Mouse (Mus musculus) CD4-positive, CD25-positive, alpha-beta regulatory T cell, adult 2 months (primary cell): ENCODE data around the gene Gemin5.

Source experiments
- DNase-seq: peaks from one replicate; pipeline ENCODE4 v3.0.0-alpha.2; 2012; ENCODE audit warnings: low read depth, low spot score

Gemin5 gene

GRCm38 (mm10) chr11:58171459-58172091 is 3.2 kb upstream of the Gemin5 start, which contains the start of gene Mrpl22:
Gene Mrpl22 (plus strand): TSS chr11:58171661.
- DNase-seq, result peak; percentile 96

DNA sequence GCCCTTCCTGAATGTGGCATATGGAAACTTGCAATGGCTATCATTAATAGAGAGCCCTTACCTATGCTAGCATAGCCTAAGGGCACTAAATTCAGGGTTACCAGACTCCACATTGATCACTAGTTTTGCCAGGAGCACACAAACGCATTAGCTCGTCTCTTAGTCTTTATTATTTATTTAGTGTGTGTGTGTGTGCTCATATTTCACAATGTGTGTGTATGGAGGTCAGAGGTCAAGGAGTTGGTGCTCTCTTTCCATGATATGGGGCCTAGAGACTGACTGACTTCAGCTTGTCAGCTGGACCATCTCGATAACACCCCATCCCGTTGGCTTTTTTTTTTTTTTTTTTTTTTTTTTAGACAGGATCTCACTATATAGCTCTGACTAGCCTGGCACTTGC is 1.3 kb upstream of the Gemin5 start:
- no peak for DNase-seq

GRCm38 (mm10) chr11:58167822-58168166 is 545 bp downstream of the Gemin5 start:
- DNase-seq, result no peak

DNA sequence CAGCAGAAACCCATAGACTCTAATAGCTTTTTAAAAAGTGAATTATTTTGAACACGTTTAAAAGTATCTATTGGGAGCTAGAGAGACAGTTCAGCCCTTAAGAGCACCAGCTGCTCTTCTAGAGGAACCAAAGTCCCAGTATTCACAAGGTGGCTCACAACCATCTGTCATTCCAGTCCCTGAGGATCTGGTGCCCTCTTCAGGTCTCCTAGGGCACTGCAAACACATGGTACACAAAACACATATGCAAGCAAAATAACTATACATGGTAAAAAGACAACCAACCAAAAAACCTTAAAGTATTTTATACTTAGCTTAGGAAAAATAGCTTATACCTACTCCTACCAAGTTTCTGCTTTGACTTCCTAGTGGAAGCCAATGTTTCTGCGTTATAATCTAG is 3.3 kb downstream of the Gemin5 start:
- peak; percentile 49 for DNase-seq

GRCm38 (mm10) chr11:58156871-58157270 is 11.5 kb downstream of the Gemin5 start:
- no peak for DNase-seq

- no peak for DNase-seq
These were observed 12.9 kb downstream of the Gemin5 start for GRCm38 (mm10) chr11:58155458-58155857.

GRCm38 (mm10) chr11:58146241-58146640 is 22.1 kb downstream of the Gemin5 start:
- DNase-seq, result no peak

GRCm38 (mm10) chr11:58143704-58144426 is 24.5 kb downstream of the Gemin5 start:
- no peak for DNase-seq

GRCm38 (mm10) chr11:58139466-58139865 is 28.9 kb downstream of the Gemin5 start:
- peak; percentile 37 for DNase-seq

DNA sequence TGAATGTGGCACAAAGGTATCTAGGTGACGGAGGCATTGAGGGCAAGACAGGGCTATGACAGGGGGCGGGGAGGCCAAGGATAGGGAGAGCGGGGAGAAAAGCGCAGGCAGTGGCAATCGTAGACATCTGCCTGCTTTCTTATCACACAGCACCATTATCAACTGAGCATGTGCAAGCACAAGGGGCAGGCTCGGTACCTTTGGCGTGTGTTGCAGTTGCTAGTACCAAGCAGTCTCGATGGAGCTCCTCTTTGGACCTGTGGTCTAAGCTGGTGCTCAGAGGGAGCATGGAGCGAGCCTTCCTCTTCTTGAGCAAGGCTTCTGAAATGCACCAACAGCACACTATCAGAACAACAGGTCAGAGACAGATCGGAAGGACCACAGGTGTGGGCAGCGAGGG is 29.5 kb downstream of the Gemin5 start:
- peak; percentile 41 for DNase-seq

- no peak for DNase-seq
These were observed 31.7 kb downstream of the Gemin5 start for GRCm38 (mm10) chr11:58136677-58137076.

DNA sequence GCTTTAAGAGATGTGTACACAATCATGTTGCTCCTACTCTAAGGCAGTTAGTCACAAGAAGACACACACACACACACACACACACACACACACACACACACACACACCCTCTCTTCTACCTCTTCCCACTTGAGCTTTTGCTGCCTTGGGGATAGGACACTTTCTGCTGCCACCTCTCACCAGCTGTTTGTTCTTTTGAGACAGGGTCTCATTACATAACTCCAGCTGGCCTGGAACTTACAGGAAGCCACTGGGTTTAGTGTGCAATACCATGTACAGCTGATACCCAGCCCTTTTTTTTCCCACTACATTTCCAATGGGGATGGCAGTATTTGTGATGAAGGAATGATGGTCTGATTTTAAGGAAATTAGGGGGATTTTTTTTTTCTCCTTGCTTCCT is 33.0 kb downstream of the Gemin5 start:
- no peak for DNase-seq

DNA sequence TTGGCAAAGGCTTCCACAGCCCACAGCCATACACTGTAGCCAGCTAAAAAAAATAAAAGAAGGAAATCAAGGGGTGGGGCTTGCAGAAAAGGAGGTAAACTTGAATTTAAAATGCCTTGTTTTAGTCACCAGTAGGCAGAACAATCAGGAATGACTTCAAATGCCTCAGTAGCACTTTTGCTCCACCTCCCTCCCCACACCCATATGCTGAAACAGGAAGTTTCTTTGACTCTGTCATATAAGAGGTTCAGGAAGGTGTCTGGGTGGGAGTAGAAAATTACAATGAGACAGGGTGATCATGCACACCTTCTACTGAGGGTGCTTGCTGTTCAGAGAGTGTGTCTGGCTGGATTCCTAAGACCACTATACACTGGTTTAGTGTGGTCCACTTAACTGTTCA is 33.5 kb downstream of the Gemin5 start:
- DNase-seq, result peak; percentile 34

- peak; percentile 23 for DNase-seq
These were observed 36.3 kb downstream of the Gemin5 start for GRCm38 (mm10) chr11:58132026-58132425.

GRCm38 (mm10) chr11:58129302-58129843 is 39.0 kb downstream of the Gemin5 start:
- DNase-seq, result no peak

- no peak for DNase-seq
These were observed 40.8 kb downstream of the Gemin5 start for GRCm38 (mm10) chr11:58127544-58127943.

DNA sequence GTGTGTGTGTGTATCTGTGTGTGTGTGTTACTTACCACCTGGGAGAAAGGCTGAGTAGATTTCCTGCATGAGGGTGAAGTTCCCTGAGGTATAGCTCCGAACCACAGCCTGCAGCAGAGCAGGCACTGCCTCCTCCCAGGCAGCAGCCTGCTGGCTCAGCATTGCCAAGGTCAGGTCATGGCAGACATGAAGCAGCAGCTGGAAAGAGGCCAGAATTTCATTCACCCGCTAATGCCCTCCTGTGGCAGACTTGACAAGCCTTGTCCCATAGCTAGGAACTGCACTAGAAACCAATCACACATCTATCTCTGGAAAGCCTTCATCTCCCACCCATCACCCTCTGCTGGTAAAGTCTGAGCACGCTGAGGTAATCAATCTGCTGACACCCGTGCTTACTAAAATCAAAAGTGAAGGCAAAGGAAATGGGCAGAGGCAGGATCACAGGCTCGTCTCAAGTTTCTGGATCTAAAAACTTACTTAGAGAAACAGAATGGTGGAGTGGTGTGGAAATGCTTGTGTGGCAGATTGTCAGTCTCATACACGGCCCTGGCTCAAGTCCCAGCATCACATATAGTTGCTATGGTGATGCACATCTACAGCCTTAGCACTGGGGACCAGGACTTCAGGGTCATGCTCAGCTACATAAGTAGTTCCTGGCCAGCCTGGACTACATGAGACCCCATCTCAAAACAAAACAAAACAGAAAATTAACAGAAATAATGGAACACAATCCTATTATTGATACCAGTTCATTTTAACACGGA is 41.8 kb downstream of the Gemin5 start:
- DNase-seq, result no peak

GRCm38 (mm10) chr11:58125021-58125420 is 43.3 kb downstream of the Gemin5 start:
- no peak for DNase-seq

DNA sequence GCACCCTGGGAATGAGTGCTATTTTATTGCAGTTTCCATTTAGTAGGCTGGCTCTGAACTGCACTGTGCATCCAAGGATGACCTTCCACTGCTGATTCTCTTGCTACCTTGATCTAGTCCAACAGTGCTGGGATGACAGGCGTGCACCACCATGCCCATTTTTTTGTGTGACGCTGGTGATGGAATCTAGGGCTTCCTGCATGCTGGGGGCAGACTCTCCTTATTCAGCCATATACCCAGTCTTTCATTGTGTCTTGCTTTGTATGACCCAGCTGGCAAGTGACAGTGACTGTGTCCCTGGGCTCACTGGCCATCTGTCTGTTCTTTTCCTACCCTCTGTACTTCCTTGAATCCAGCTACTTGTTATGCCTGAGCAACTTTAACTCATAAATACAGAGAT is 44.6 kb downstream of the Gemin5 start:
- no peak for DNase-seq

GRCm38 (mm10) chr11:58121351-58121750 is 47.0 kb downstream of the Gemin5 start:
- DNase-seq, result no peak

GRCm38 (mm10) chr11:58120655-58121054 is 47.7 kb downstream of the Gemin5 start:
- DNase-seq, result no peak

- no peak for DNase-seq
These were observed 51.2 kb downstream of the Gemin5 start for GRCm38 (mm10) chr11:58117044-58117652.
